Mouse (Mus musculus): ENCODE results near the gene Igf1r. TPM values are rescaled to one million over a fixed set of nuclear protein-coding genes. Genes with fewer than 3 reads are reported as not detected.

The Igf1r gene
- polyA plus RNA-seq, 1 experiment from 2014 or later, result 9.6 TPM

GRCm38 (mm10) chr7:67986816-67987215 lies 34.2 kb downstream of the Igf1r start:
- H3K27me3 ChIP-seq (replicated peaks), result no peaks in the 10 kb centered on the region
- no peak overlapping the region for H3K4me2 ChIP-seq
- H3K9ac ChIP-seq, result no peak overlapping the region
- 82% methylated on average over 11 of the region's 11 CpGs for WGBS (ENCODE audit: insufficient replicate concordance)
- ATAC-seq, result no peak
- no peak overlapping the region for H3K27ac ChIP-seq
- H3K9me3 ChIP-seq (replicated peaks), result no peaks in the 10 kb centered on the region
- no peak overlapping the region for H3K4me3 ChIP-seq
- peaks cover 54% of the 10 kb centered on the region for H3K4me1 ChIP-seq
- peaks cover 4% of the 10 kb centered on the region; the same call in 1 of the 2 replicates for H3K36me3 ChIP-seq

- Histone ChIP-seq H3K27ac (no peak overlapping the region), H3K4me1 (peaks cover 54% of the 10 kb centered on the region), H3K4me2 (no peak overlapping the region), H3K36me3 (peaks cover 4% of the 10 kb centered on the region; the same call in 1 of the 2 replicates), H3K27me3 (replicated peaks) (no peaks in the 10 kb centered on the region), H3K9me3 (replicated peaks) (no peaks in the 10 kb centered on the region), H3K9ac (no peak overlapping the region), H3K4me3 (no peak overlapping the region)
- no peak for ATAC-seq
- WGBS (ENCODE audit: insufficient replicate concordance), result 50% methylated on average over 2 of the region's 2 CpGs
Measured at GRCm38 (mm10) chr7:67989376-67989775, 36.7 kb downstream of the Igf1r start.

DNA sequence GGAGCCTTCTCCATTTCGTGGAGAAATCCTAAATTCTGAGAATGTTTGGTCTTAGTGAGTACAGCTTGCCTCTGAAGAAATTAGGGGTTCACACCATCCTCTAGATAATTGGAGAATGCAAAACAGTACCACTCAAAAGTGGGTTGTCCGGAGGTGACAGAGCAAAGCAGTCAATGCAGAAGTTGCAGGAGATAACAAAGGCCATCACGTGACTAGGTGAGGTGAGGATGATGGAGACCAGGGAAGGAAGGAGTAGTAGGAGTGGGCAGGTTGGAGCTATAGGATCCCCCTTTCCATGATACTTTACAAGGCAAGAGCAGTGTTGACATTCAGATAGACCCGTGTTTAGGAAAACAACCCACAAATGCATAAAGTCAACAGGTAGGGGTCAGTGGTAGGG lies 41.0 kb downstream of the Igf1r start:
- H3K36me3 ChIP-seq, result no peaks in the 10 kb centered on the region
- ATAC-seq, result no peak
- WGBS (ENCODE audit: insufficient replicate concordance), result 58% methylated on average over 4 of the region's 4 CpGs

DNA sequence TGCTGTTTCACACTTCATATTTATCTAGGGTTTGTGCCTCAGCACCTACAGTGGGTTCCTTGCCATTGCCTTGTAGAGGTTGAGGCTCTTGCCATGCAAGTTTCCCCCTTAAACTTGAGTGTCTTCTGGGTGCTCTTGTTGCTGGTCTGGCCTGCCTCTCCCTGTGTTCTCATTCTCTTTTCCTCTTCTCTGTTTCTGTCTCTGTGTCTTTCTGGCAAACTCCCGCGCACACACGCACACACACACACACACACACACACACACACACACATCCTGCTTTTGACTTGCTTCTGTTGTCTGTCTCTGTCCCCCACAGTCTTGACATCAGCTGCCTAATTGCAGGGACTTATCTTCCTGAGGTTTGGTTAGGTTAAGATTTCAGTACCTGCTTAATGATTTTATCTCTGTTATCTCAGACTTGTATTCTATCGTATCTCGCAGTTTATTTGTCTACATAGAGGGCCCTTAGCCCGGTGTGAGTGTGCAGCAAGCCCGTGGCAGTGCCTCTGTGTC lies 41.8 kb downstream of the Igf1r start:
- WGBS (ENCODE audit: insufficient replicate concordance), result 53% methylated on average over 7 of the region's 7 CpGs
- H3K4me2 ChIP-seq, result no peak overlapping the region
- H3K9ac ChIP-seq, result no peak overlapping the region
- H3K27ac ChIP-seq, result no peak overlapping the region
- no peak for ATAC-seq
- no peaks in the 10 kb centered on the region for H3K9me3 ChIP-seq (replicated peaks)
- H3K27me3 ChIP-seq (replicated peaks), result no peaks in the 10 kb centered on the region
- no peak overlapping the region for H3K4me3 ChIP-seq
- no peaks in the 10 kb centered on the region for H3K36me3 ChIP-seq
- peaks cover 66% of the 10 kb centered on the region for H3K4me1 ChIP-seq

More for the DNA sequence above, 41.0 kb downstream of the Igf1r start:
- H3K9ac ChIP-seq, result no peak overlapping the region
- no peak overlapping the region for H3K4me2 ChIP-seq
- H3K27me3 ChIP-seq (replicated peaks), result no peaks in the 10 kb centered on the region
- no peak overlapping the region for H3K4me3 ChIP-seq
- no peaks in the 10 kb centered on the region for H3K9me3 ChIP-seq (replicated peaks)
- H3K27ac ChIP-seq, result no peak overlapping the region
- H3K4me1 ChIP-seq, result peaks cover 67% of the 10 kb centered on the region

DNA sequence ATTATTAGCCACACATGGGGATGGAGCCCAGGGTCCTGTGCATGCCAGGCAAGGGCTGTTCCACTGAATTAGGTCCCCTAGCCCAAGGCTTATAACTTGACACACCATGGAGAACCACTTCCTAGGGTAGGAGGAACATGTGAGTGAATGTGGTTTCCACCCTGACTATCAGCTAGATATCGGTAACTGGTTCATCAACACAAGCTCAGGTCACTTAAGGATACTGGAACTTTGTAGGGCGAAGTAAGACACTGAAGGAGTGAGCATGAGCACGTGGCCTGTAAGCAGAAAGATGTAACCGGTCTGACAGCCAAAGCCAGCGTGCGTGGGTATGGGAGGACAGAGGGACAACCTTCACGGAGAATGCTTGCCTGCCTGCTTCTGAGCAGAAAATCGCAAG lies 42.6 kb downstream of the Igf1r start:
- ATAC-seq, result no peak; the same call in 1 of the 2 replicates
- 54% methylated on average over 8 of the region's 8 CpGs for WGBS (ENCODE audit: insufficient replicate concordance)

DNA sequence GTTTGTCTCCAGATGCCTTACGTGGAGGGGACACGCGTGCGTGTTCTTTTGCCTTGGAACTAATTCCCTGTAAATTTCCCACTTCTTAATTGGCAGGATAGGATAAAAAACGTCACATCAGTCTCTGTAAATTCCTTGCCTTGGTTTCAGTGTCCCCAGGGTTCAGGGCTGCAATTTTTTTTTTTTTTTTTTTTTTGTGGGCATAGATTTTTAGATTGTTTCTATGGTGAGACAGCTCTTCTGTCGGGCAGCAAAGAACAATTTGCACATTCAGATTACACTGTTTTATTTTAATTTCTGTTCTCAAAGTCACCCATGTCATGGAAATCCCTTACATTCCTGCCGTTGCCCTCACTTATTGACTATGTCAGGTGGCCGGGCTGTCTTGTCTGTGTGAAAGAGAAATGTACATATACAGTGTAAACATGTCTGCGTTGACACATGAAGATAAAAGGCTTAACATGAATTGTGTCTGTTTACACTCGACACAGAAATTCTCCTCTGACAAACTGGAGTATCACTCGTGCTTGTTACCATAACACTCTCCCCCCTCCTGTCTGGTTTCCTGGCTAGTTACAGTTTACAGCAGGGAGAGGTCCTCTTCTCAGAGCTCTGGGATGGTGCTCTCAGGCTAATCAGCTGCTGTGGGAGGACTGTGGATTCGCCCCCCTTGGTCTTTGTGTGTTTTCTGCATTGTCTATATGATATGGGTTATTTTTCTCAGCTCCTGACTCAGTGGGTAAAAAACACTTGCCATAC lies 43.8 kb downstream of the Igf1r start:
- H3K27me3 ChIP-seq (replicated peaks), result no peaks in the 10 kb centered on the region
- no peak overlapping the region for H3K27ac ChIP-seq
- WGBS (ENCODE audit: insufficient replicate concordance), result 66% methylated on average over 12 of the region's 12 CpGs
- peaks cover 76% of the 10 kb centered on the region for H3K4me1 ChIP-seq
- H3K9me3 ChIP-seq (replicated peaks), result no peaks in the 10 kb centered on the region
- H3K4me2 ChIP-seq, result no peak overlapping the region
- no peak overlapping the region for H3K9ac ChIP-seq
- no peak overlapping the region for H3K4me3 ChIP-seq
- H3K36me3 ChIP-seq, result peaks cover 4% of the 10 kb centered on the region
- no peak for ATAC-seq

More for the DNA sequence above, 42.6 kb downstream of the Igf1r start:
- Histone ChIP-seq H3K27me3 (replicated peaks) (no peaks in the 10 kb centered on the region), H3K4me1 (peaks cover 69% of the 10 kb centered on the region), H3K4me3 (no peak overlapping the region), H3K9ac (no peak overlapping the region), H3K27ac (no peak overlapping the region), H3K36me3 (no peaks in the 10 kb centered on the region), H3K9me3 (replicated peaks) (no peaks in the 10 kb centered on the region), H3K4me2 (no peak overlapping the region)

GRCm38 (mm10) chr7:68001269-68001668 lies 48.6 kb downstream of the Igf1r start:
- Histone ChIP-seq H3K9me3 (replicated peaks) (no peaks in the 10 kb centered on the region), H3K4me3 (no peak overlapping the region), H3K36me3 (peaks cover 19% of the 10 kb centered on the region), H3K4me1 (peaks cover 41% of the 10 kb centered on the region), H3K4me2 (no peak overlapping the region), H3K27ac (no peak overlapping the region), H3K27me3 (replicated peaks) (no peaks in the 10 kb centered on the region), H3K9ac (no peak overlapping the region)
- ATAC-seq, result no peak
- WGBS (ENCODE audit: insufficient replicate concordance), result 78% methylated on average over 5 of the region's 5 CpGs

DNA sequence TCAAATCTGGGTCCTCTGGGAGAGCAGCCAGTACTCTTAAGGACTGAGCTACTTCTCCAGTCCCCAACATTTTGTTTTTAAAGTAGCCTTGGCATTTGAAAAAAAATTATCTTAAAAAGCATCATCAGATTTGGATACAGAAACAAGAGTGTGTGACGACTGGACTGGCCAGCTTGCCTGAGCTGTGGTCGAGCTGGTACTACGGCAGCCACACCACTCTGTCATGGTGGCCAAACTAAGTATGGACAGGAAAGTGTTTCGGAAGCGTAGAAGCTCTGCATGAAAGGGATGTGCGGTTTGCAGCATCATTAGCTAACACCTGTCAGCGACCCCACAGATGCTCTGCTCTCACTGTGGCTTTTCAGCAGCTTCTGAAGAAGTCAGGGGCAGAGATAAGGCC lies 53.4 kb downstream of the Igf1r start:
- H3K27ac ChIP-seq, result no peak overlapping the region
- no peaks in the 10 kb centered on the region for H3K27me3 ChIP-seq (replicated peaks)
- peaks cover 49% of the 10 kb centered on the region for H3K4me1 ChIP-seq
- ATAC-seq, result no peak
- no peak overlapping the region for H3K4me2 ChIP-seq
- H3K36me3 ChIP-seq, result peaks cover 39% of the 10 kb centered on the region
- H3K4me3 ChIP-seq, result no peak overlapping the region
- WGBS (ENCODE audit: insufficient replicate concordance), result 74% methylated on average over 7 of the region's 7 CpGs
- H3K9me3 ChIP-seq (replicated peaks), result no peaks in the 10 kb centered on the region
- H3K9ac ChIP-seq, result no peak overlapping the region

DNA sequence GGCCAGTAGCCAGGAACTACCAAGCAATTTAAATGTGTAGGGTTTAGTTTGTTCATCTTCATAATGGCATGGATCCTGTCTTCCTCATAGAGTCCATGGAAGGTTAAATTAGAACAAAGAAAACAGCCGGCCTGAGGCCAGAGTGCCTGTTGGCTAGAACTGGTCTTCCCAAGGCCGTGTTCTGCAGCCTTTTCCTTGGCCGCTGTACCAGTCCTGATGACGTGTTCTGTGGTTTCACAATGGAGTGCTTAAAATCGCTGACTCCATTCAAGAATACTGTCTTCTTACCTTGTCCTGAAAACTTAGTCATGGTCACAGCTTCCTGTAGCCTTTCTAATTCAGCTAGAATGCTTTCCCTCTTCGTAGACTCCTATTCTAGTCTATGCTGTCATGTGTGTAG lies 53.9 kb downstream of the Igf1r start:
- no peak overlapping the region for H3K4me3 ChIP-seq
- WGBS (ENCODE audit: insufficient replicate concordance), result 82% methylated on average over 6 of the region's 6 CpGs
- no peak overlapping the region for H3K4me2 ChIP-seq
- H3K27ac ChIP-seq, result no peak overlapping the region
- peaks cover 39% of the 10 kb centered on the region for H3K36me3 ChIP-seq
- no peak overlapping the region for H3K9ac ChIP-seq
- H3K27me3 ChIP-seq (replicated peaks), result no peaks in the 10 kb centered on the region
- ATAC-seq, result no peak
- H3K4me1 ChIP-seq, result peaks cover 51% of the 10 kb centered on the region
- no peaks in the 10 kb centered on the region for H3K9me3 ChIP-seq (replicated peaks)

- peak; percentile 50 for ATAC-seq
- no peak overlapping the region for H3K4me3 ChIP-seq
- no peak overlapping the region for H3K9ac ChIP-seq
- H3K4me1 ChIP-seq, result peaks cover 68% of the 10 kb centered on the region
- H3K27ac ChIP-seq, result peak overlapping the region; percentile 91
- no peaks in the 10 kb centered on the region for H3K9me3 ChIP-seq (replicated peaks)
- H3K4me2 ChIP-seq, result peak overlapping the region; percentile 59
- H3K27me3 ChIP-seq (replicated peaks), result no peaks in the 10 kb centered on the region
- WGBS (ENCODE audit: insufficient replicate concordance), result 28% methylated on average over 8 of the region's 8 CpGs
- H3K36me3 ChIP-seq, result peaks cover 28% of the 10 kb centered on the region
Measured at GRCm38 (mm10) chr7:68009635-68010034, 57.0 kb downstream of the Igf1r start.

- Histone ChIP-seq H3K36me3 (peaks cover 26% of the 10 kb centered on the region), H3K4me2 (peak overlapping the region; percentile 59), H3K9ac (no peak overlapping the region), H3K4me1 (peaks cover 68% of the 10 kb centered on the region), H3K9me3 (replicated peaks) (no peaks in the 10 kb centered on the region), H3K27ac (peak overlapping the region; percentile 91), H3K27me3 (replicated peaks) (no peaks in the 10 kb centered on the region), H3K4me3 (no peak overlapping the region)
- 70% methylated on average over 7 of the region's 7 CpGs for WGBS (ENCODE audit: insufficient replicate concordance)
- ATAC-seq, result no peak
Measured at GRCm38 (mm10) chr7:68010168-68010567, 57.5 kb downstream of the Igf1r start.

DNA sequence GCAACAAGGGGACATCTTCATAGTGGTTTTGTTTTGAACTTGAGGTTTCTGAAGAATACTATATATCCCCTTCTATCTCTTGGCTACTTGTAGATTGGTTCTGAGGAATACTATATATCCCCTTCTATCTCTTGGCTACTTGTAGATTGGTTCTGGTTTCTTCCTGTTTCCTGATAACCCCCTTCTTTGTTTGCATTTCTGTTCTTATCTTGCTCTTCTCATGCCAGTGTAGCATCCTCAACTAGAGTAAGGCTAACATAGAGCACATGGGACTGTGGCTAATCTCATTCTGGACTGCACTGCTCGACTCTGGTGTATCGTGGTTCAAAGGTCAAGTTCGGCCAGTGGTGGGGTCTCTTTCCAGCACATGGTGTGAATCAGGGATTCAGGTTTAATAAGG lies 58.2 kb downstream of the Igf1r start:
- peaks cover 32% of the 10 kb centered on the region for H3K36me3 ChIP-seq
- peaks cover 5% of the 10 kb centered on the region for H3K9me3 ChIP-seq (replicated peaks)
- H3K27me3 ChIP-seq (replicated peaks), result no peaks in the 10 kb centered on the region
- H3K9ac ChIP-seq, result peak overlapping the region; percentile 19; the same call in 1 of the 2 replicates
- 0 out of 2 replicates have a peak overlapping the region, but pooled peaks have one; percentile 1 for H3K4me3 ChIP-seq
- peaks cover 70% of the 10 kb centered on the region for H3K4me1 ChIP-seq
- ATAC-seq, result peak; percentile 78
- WGBS (ENCODE audit: insufficient replicate concordance), result 26% methylated on average over 3 of the region's 3 CpGs
- H3K4me2 ChIP-seq, result peak overlapping the region; percentile 59
- H3K27ac ChIP-seq, result peak overlapping the region; percentile 91

Measured in liver, embryonic 12.5 days (tissue).